Comparison of ENCODE assay signal across 20 mouse cellular contexts in genomic region chr6:120246676-120247075, GRCm38 (mm10). TPM values are rescaled to one million over a fixed set of nuclear protein-coding genes. Genes with fewer than 3 reads are reported as not detected.
DNase-seq lines count a peak whose midpoint lies in the region; ATAC-seq lines count a peak whose summit lies in the region.
"Had no signal": no experiment of that assay in that cellular context is flagged by ENCODE, and none has a peak within 500 bp of the region (broad histone marks: within the 10 kb centered on the region; RNA-seq: fewer than 3 reads in every experiment).

No protein-coding gene starts in this region.

- no peaks in the 10 kb centered on the region for H3K27me3 ChIP-seq in intestine, embryonic 15.5 days (replicated peaks)
- H3K27me3 ChIP-seq: embryonic facial prominence, embryonic 12.5 days; forebrain, embryonic 13.5 days; forebrain, embryonic 15.5 days had no signal

- no peak overlapping the region for H3K4me2 ChIP-seq in intestine, embryonic 15.5 days (replicated peaks)
- H3K4me2 ChIP-seq: embryonic facial prominence, embryonic 12.5 days; forebrain, embryonic 13.5 days; forebrain, embryonic 15.5 days had no signal

- intact Hi-C loops in left cerebral cortex, postnatal 25 days (cut with DNase I), result loop anchor here (1.0 kb wide), 1 partner anchor 27 kb away; no protein-coding TSS in a partner anchor

- H3K9ac ChIP-seq in intestine, embryonic 15.5 days, result no peak overlapping the region
- H3K9ac ChIP-seq: embryonic facial prominence, embryonic 12.5 days; forebrain, embryonic 13.5 days; forebrain, embryonic 15.5 days; forebrain, postnatal 0 days had no signal

- WGBS in intestine, embryonic 15.5 days, result 88% methylated on average over 5 of the region's 5 CpGs

- no peaks in the 10 kb centered on the region for H3K9me3 ChIP-seq in intestine, embryonic 15.5 days
- H3K9me3 ChIP-seq: embryonic facial prominence, embryonic 10.5 days; embryonic facial prominence, embryonic 12.5 days; forebrain, embryonic 13.5 days; forebrain, embryonic 15.5 days had no signal

- H3K27ac ChIP-seq in intestine, embryonic 15.5 days, result no peak overlapping the region
- H3K27ac ChIP-seq: embryonic facial prominence, embryonic 10.5 days; embryonic facial prominence, embryonic 12.5 days; forebrain, embryonic 13.5 days; forebrain, embryonic 15.5 days had no signal

- H3K4me1 ChIP-seq in intestine, embryonic 15.5 days (replicated peaks), result no peaks in the 10 kb centered on the region
- H3K4me1 ChIP-seq: embryonic facial prominence, embryonic 10.5 days; embryonic facial prominence, embryonic 12.5 days; forebrain, embryonic 13.5 days; forebrain, embryonic 15.5 days had no signal

- DNase-seq in adrenal gland, adult 2 months, result peak; percentile 50
- no peak for DNase-seq in adrenal gland, adult 18-20 months (ENCODE audit: low spot score in 2 of 2)
- DNase-seq in ovary, adult 18-20 months (ENCODE audit: low spot score), result peak; percentile 13
- DNase-seq in ovary, postnatal 10 days (ENCODE audit: low spot score), result no peak
- DNase-seq in adrenal gland, postnatal 14 days, result peak; percentile 32
- DNase-seq in left cerebral cortex, postnatal 25 days (ENCODE audit: low spot score in 2 of 2), result no peak
- DNase-seq: cerebellum, adult 11-12 months; cerebellum, adult 2 months; cerebellum, adult 9-10 months; cerebellum, postnatal 10 days; cerebellum, postnatal 25 days; forebrain, postnatal 0 days had no signal

- ATAC-seq in intestine, embryonic 15.5 days, result no peak
- ATAC-seq: forebrain, embryonic 13.5 days; forebrain, embryonic 15.5 days; forebrain, postnatal 0 days had no signal

- H3K4me3 ChIP-seq in intestine, embryonic 15.5 days (replicated peaks), result no peak overlapping the region
- H3K4me3 ChIP-seq: embryonic facial prominence, embryonic 10.5 days; embryonic facial prominence, embryonic 12.5 days; forebrain, embryonic 13.5 days; forebrain, embryonic 15.5 days had no signal

- H3K36me3 ChIP-seq in intestine, embryonic 15.5 days, result no peaks in the 10 kb centered on the region
- H3K36me3 ChIP-seq: embryonic facial prominence, embryonic 10.5 days; embryonic facial prominence, embryonic 12.5 days; forebrain, embryonic 15.5 days had no signal

RNA-seq across cellular contexts. Expression of gene D330020A13Rik, which starts 47.5 kb away (rescaled TPM):
- total RNA-seq in adrenal gland, adult 2 months (2021), result under 1 TPM in 1 of 2 experiments, not detected in 1; 0.38 TPM
- polyA plus RNA-seq in adrenal gland, adult 2 months (2012; rRNA removed), result 4.5 and 6.4 TPM in 2 replicates
- total RNA-seq in adrenal gland, adult 18-20 months (2021), result under 1 TPM in 1 of 2 experiments, not detected in 1; 0.40 TPM
- not detected in 2 replicates for total RNA-seq in adrenal gland, postnatal 14 days (2021)
- total RNA-seq in left cerebral cortex, postnatal 25 days (2021), result under 1 TPM in 1 of 2 experiments, not detected in 1; 0.32 TPM
- polyA plus RNA-seq in intestine, embryonic 15.5 days (2015; fragmentation: Nextera tagmentation; extraction: Ambion mirVana), result 0.40 TPM in 2 replicates
- total RNA-seq: forebrain, postnatal 0 days; MEL had no signal
- polyA plus RNA-seq: cortical plate, adult 2 months; forebrain, embryonic 11.5 days; forebrain, embryonic 15.5 days; forebrain, postnatal 0 days had no signal

RNA-seq across cellular contexts. Expression of gene B4galnt3, which starts 47.7 kb away (rescaled TPM):
- 10 to 100 TPM in 1 of 2 experiments, 1 to 10 TPM in 1; 5.6 to 12.6 TPM for total RNA-seq in adrenal gland, adult 2 months (2021)
- polyA plus RNA-seq in adrenal gland, adult 2 months (2012; rRNA removed), result 4.7 and 5.0 TPM in 2 replicates
- total RNA-seq in adrenal gland, adult 18-20 months (2021), result 1 to 10 TPM; 5.6 to 6.6 TPM
- 5.4 and 5.6 TPM in 2 replicates for total RNA-seq in adrenal gland, postnatal 14 days (2021)
- 1 to 10 TPM in 1 of 2 experiments, under 1 TPM in 1; 0.55 to 1.3 TPM for total RNA-seq in left cerebral cortex, postnatal 25 days (2021)
- 1.4 and 1.6 TPM in 2 replicates for polyA plus RNA-seq in intestine, embryonic 15.5 days (2015; fragmentation: Nextera tagmentation; extraction: Ambion mirVana)
- polyA plus RNA-seq: forebrain, embryonic 11.5 days; forebrain, embryonic 13.5 days had no signal

Comparison
In these comparisons a context has a peak if more than half of its experiments do, and no peak if none do; other contexts are left out.
1. DNase-seq: peak in adrenal gland, adult 2 months (single experiment), ovary, adult 18-20 months (single experiment) and adrenal gland, postnatal 14 days (single experiment); none in adrenal gland, adult 18-20 months (0 of 2), ovary, postnatal 10 days (single experiment) and left cerebral cortex, postnatal 25 days (0 of 2).